Mouse (Mus musculus): ENCODE data around the gene Gmeb2.
A peak's percentile ranks its signal among the peaks of the same experiment; 100 is the strongest.

The Gmeb2 gene

DNA sequence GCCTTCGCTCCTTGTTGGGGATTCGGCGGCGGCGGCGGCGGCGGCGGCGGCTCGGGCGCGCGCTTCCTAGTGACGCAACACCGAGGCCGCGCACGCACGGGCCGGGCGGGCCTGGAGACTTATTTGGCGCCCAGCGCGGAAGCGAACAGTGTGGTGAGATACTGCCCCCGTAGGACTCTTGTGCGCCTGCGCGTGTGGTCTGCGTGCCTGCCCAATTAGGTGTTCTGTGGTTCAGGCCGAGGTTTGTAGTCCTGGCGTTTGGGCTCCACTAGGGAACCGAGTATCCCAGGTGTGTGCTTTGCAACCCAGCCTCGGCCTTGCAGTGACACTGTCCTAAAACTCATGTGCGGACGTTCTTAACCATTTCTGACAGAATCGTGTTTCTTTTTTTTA, at the start of gene Gmeb2:
Gene Gmeb2 (minus strand): TSS at position 78 of the 393 bp plus-strand sequence.
- peak; percentile 99 for DNase-seq (ENCODE audit: low read depth, low spot score)

DNA sequence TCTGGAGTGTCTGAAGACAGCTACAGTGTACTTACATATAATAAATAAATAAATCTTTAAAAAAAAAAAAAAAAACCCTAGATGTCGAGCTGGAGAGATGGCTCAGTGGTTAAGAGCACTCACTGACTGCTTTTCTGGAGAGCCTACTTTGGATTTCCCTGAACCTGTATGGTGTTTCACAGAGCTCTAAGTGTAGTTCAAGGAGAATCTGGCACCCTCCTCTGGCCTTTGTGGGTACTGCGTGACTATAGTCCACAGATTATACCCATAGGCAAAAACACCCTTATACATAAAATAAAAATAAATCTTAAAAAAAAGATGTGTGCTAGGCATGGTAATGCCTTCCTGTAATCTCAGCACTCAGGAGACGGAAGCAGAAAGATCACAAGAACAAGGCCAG, 46.2 kb upstream of the Gmeb2 start:
- DNase-seq (ENCODE audit: low read depth, low spot score): peak; percentile 90

GRCm38 (mm10) chr2:181332542-181332941, 44.7 kb upstream of the Gmeb2 start:
- no peak for DNase-seq (ENCODE audit: low read depth, low spot score)

DNA sequence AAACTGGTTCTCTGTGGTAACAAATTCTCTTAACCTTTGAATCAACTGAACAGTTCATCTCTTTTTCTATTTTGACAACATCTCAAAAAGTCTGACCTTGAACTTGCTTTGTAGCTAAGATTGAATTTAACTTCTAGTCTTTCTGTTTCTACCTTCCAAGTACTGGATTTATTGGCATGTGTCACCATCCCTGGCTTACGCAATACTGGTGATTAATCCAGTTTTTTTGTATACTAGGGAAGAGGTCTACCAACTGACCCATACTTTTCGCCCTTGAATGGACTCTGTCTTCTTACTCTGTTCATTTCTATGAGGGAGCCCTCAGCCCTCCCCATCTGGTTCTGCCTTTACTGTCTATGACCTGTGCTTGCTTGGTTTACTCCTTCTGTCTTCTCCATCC, 38.3 kb upstream of the Gmeb2 start:
- peak; percentile 33 for DNase-seq (ENCODE audit: low read depth, low spot score)

DNA sequence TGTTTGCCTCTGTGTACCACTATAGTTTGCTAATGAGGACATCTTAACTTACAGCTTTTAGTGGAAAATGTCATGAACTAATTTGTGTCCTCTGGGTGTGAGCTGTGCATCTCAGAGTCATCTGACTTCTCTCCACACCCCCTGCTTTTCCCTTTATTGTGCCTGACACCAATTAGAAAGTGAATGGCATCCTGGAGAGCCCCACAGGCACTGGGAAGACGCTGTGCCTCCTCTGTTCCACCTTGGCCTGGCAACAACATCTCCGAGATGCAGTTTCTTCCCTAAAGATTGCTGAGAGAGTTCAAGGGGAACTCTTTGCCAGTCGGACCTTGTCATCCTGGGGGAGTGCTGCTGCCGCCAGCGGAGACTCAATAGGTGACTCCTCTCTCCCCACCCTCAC, 34.3 kb upstream of the Gmeb2 start:
- no peak for DNase-seq (ENCODE audit: low read depth, low spot score)

GRCm38 (mm10) chr2:181320103-181320499, 32.3 kb upstream of the Gmeb2 start:
- no peak for DNase-seq (ENCODE audit: low read depth, low spot score)

- DNase-seq (ENCODE audit: low read depth, low spot score): peak; percentile 92
Observed at GRCm38 (mm10) chr2:181319248-181320102, 31.6 kb upstream of the Gmeb2 start, which contains the start of gene Rtel1. Gene Rtel1 (plus strand): TSS chr2:181319739.

DNA sequence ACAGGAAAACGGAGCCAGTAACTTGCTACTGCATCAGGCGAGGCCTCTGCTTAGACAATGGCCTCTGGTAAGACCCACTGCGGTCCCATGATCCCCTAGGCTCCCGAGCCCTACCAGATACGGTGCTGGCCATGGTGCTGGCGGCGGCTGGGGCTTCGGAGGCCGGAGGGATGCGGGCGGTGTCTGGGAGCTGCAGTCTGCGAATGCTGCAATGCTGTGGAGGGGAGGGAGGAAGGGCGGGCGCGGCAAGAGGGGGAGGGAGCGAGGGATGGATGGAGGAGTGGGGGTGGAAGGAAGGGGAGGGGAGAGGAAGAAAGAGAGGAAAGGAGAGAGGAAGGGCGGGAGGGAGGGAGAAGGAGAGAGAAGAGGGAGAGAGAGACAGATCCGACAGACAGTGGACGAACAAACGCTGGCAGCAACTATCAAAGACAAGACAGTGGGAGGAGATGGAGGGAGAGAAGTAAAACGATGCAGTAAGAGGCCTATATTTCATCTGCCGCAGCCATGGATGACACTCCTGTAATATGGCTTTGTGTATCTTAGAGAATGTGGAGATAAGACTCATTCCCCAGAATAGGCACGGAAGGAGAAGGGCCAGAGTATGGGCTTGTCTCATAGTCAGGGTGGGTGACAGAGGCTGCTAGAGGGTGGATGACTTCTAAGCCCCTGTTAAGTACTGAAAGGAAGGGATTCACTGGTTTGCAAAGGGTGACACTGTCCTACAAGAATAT, 26.4 kb upstream of the Gmeb2 start, which contains the start of gene Stmn3:
Gene Stmn3 (minus strand): TSS at position 421 of the 731 bp plus-strand sequence.
- DNase-seq (ENCODE audit: low read depth, low spot score): no peak

GRCm38 (mm10) chr2:181313344-181314079, 25.7 kb upstream of the Gmeb2 start:
- no peak for DNase-seq (ENCODE audit: low read depth, low spot score)

GRCm38 (mm10) chr2:181313006-181313343, 25.1 kb upstream of the Gmeb2 start:
- DNase-seq (ENCODE audit: low read depth, low spot score): no peak

DNA sequence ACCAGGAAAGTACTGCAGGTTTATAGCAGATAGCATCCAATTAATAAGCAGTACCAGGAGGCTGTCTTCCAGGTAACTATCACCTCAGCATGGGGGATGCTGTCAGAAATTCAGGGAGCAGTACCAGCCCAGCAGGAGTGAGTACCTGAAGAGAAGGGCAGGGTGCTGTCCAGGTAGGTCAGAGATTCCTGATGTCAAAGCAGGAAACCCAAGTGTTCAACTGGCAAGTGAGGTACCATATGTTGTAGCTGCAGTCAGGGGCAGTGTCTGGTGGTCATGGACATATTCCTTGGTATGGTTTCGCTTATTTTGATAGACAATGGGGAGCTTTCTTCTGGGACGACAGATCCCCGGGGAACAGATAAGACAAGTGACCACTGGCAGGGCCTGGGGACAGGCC, 24.6 kb upstream of the Gmeb2 start:
- DNase-seq (ENCODE audit: low read depth, low spot score): no peak

DNA sequence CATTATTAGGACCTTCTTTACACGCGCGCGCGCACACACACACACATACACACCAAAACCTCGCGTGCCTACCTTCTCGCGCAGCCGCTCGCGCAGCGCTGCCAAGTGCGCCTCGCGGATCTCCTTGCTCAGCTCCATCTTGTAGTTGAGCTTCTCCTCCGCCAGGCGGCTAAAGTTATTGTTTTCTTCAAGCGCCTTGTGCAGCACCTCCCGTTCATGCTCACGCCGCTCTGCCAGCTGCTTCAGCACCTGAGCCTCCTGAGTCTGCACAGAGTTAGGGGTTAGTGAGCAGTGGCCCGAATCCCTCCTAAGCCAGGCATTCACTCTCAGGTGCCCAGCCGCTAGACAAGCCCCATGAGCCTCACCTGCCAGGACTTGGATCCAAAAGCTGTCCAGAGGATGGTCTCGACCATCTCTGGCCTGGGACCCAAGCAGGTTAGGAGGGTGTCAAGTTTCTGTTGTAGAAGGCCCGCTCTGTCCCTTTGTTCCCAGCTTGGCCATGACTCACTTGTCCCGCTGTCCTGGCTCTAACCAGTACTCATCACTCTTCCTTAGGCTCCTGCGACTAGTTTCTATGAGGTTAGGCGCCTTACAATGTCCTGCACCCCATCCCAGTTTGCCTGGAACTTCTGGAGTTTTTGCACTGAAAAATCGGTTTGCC, 19.4 kb upstream of the Gmeb2 start:
- DNase-seq (ENCODE audit: low read depth, low spot score): no peak

DNA sequence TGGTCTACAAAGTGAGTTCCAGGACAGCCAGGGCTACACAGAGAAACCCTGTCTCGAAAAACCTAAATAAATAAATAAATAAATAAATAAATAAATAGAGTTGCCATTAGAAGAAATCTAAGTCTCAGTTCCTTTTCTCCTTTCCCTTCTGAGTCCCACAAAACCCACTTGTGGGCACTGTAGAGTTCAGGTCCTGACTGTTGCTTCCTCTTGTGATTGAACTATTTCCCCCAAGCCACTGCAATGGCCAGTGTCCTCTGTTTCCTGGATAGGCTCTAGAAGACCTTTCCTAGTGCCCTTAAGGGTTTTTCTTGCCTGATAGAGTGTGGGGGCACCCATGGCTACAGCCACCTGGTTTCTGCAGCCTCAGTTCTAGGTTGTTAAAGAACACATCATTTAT, 17.1 kb upstream of the Gmeb2 start:
- no peak for DNase-seq (ENCODE audit: low read depth, low spot score)

- DNase-seq (ENCODE audit: low read depth, low spot score): peak; percentile 69
Observed at GRCm38 (mm10) chr2:181302041-181302440, 14.2 kb upstream of the Gmeb2 start.

- no peak for DNase-seq (ENCODE audit: low read depth, low spot score)
Observed at GRCm38 (mm10) chr2:181290937-181291336, 3.1 kb upstream of the Gmeb2 start.

DNA sequence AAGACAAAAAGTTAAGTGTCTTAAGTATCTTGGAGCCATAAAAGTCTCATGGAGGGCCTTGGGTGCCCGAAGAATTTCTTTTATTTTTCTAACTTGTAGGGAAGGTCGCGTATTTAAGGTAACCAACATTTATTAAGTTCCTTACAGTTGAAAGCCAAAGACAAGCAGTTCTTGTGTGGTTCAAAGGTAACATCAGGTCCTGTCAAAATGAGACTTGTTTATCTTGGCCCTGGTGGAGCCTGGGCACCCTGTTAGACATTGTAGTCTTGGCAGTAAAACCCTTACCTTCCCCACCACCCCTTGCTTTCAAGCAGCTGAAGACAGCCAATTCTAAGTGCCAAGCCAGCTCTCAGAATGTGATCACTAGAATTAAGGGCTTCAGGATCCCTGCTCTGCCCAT, 856 bp upstream of the Gmeb2 start:
- DNase-seq (ENCODE audit: low read depth, low spot score): peak; percentile 22

DNA sequence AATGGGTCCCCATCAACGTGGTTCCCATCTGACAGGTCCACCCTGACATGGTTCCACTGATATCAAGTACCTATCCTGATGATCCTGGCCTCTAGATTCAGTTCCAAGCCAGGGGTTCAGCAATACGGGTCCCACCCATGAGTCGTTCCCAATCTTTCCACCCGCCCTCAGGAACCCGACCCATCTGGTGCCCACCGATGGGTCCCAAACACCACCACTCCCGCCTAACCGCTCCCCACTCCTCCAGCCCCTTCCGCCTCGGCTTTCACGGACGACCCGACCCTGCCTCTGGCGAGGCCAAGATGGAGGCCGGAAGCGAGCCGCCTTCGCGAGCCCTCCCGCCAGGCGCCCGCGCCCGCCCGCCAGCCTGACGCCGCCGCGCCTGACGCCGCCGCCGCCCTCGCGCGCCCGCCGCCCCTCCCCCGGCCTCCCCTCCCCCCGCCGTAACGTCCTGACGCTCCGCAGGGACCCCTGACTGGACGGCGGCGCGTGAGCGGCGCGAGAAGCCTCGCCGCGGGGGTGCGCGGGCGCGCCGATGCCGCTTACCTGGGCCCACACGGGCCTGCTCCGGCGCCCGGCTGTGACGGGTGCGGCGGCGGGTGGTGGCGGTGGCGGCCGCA, 387 bp downstream of the Gmeb2 start:
- DNase-seq (ENCODE audit: low read depth, low spot score): peak; percentile 64

DNA sequence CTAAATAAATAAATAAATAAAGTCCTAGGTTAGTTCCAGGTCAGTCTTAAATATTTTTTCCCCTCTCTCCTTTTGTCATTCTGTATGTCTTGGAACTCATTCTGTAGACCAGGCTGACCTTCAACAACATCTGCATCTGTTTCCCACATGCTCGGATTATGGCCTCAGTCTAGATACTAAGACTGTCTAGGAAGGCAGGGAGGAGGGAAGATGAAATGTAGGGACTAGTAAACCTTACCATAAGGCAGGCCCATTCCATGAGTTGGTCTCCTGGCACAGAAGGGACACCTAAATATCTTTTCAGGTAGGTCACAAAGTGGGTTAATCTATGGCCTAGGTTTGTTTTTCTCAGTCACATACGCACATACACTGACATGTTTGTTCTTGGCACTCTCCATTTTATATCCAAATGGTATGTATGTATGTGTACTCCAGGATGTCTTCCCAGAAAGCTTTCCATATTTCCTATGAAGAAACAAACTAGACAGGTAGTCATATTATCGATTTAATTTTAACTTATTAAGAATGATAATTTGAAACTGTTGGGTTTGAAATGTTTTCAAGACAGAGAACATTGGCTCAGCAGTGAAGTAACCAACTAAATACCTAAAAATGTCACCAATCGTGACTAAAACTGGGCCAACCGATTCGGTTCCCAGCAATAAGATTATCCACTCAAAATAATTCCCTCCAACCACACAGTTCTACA, 1.1 kb downstream of the Gmeb2 start:
- DNase-seq (ENCODE audit: low read depth, low spot score): peak; percentile 37

- DNase-seq (ENCODE audit: low read depth, low spot score): no peak
Observed at GRCm38 (mm10) chr2:181279968-181280367, 7.9 kb downstream of the Gmeb2 start.

DNA sequence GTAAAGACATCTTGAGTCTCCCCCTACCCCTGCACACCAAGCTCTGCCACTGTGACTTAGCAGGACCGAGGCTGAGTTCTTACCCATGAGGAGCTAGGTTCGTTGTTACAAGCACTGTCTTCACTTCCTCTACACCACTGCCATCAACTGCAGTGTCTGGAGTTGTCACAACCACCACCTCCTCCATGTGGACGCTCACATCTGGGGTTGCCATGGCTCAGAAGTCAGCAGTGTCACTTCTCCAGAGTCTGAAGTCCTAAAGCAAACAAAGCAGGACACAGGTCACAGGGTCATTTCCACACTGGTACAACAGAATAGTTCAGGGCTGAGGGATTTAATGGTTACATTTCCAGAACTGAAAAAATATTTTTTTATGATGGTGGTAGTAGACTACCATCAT, 10.0 kb downstream of the Gmeb2 start:
- no peak for DNase-seq (ENCODE audit: low read depth, low spot score)

GRCm38 (mm10) chr2:181276766-181277165, 11.1 kb downstream of the Gmeb2 start:
- peak; percentile 18 for DNase-seq (ENCODE audit: low read depth, low spot score)

Data from 3T3-L1 (cell line).